Mouse (Mus musculus) adrenal gland, postnatal 10 days (tissue): ENCODE data around the gene Gm44790. TPM values are rescaled to one million over a fixed set of nuclear protein-coding genes. Genes with fewer than 3 reads are reported as not detected.
"Not testable (repeated sequence)": the region's sequence is repeated elsewhere in the genome, so short reads cannot be mapped to it uniquely, and the experiment has no call there.

Experiments
- DNase-seq: peaks from one replicate; pipeline ENCODE4 v3.0.0; 2021; ENCODE audit warnings: mixed read lengths
- long read RNA-seq, 2 experiments: library from polyadenylated mRNA; stranded (forward); transcript quantifications; one replicate each; pipeline ENCODE4 v2.0.0; 2021
- total RNA-seq, 2 experiments: library from RNA; stranded (reverse); gene quantifications; 2 replicates each; pipeline ENCODE4 v1.2.3; 2021

The Gm44790 gene
- under 1 TPM in 1 of 2 experiments, not detected in 1; 0.85 TPM for total RNA-seq
- long read RNA-seq, experiment 1: 0 reads
- long read RNA-seq, experiment 2, partial matches to known transcripts: 0 of 1 reads
- long read RNA-seq, experiment 2, other reads (novel, unspliced or antisense): 1 of 1 reads

GRCm38 (mm10) chr6:86426358-86426757, at the start of gene Gm44790:
Gene Gm44790 (plus strand): TSS chr6:86426658.
- DNase-seq: no peak

GRCm38 (mm10) chr6:86378341-86378740, 48.1 kb upstream of the Gm44790 start:
- DNase-seq: peak; percentile 24

DNA sequence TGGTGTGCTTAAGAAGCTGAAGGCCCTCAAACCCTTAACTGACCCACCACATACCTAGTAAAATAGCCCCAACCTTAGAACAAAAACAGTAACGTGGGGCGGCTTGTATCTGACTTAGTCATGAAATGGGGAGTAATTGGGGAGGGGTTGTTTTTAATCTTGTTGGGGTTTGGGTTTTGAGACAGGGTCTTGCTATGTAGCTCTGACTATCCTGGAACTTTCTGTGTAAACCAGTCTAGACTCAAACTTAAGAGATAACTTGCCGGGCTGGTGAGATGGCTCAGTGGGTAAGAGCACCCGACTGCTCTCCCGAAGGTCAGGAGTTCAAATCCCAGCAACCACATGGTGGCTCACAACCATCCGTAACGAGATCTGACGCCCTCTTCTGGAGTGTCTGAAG, 46.3 kb upstream of the Gm44790 start:
- not testable (repeated sequence) for DNase-seq

- no peak for DNase-seq
Observed at GRCm38 (mm10) chr6:86382551-86382950, 43.9 kb upstream of the Gm44790 start.

GRCm38 (mm10) chr6:86383370-86383769, 43.1 kb upstream of the Gm44790 start:
- DNase-seq: no peak

DNA sequence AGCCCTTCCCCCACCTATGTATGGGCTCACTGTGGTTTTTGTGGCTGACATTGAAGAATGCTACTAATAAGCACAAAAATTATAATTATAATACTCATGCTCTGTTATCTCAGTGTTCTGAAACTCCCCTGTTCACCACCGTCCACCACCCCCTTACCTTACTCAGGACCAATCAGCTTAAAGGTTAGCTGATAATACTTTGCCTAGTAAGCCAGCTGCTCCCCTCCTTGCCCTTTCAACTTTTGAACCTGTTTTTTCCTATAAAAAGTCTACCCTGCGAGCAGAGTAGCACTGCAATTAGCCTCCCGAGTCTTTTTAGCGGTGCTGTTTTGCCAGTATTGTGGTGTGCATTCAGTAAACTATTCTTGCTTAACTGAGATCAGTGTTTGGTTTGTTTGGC, 41.8 kb upstream of the Gm44790 start:
- no peak for DNase-seq

- no peak for DNase-seq
Observed at GRCm38 (mm10) chr6:86385362-86386104, 40.9 kb upstream of the Gm44790 start.

DNA sequence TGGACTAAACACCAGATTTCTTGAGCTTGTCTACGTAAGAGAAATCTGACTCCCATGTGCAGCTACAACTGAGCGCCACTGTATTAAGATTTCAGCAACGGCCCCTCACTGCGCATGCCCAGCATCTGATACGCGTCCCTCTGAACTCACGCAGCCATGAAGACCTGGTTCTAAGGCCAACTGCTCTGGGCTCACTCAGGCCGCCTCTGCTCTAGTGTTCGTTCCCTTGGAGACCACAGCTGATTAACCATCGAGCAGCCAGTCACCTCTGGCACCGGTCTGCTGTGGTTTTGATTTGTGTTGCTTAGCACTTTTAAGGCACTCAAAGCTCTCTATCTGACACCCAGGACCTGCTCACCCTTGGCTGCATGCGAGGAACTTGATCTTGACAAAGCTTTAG, 39.1 kb upstream of the Gm44790 start:
- no peak for DNase-seq

- no peak for DNase-seq
Observed at GRCm38 (mm10) chr6:86388461-86388860, 38.0 kb upstream of the Gm44790 start.

GRCm38 (mm10) chr6:86391326-86391725, 35.1 kb upstream of the Gm44790 start:
- no peak for DNase-seq

- DNase-seq: no peak
Observed at GRCm38 (mm10) chr6:86393187-86393586, 33.3 kb upstream of the Gm44790 start.

- DNase-seq: no peak
Observed at GRCm38 (mm10) chr6:86394078-86394720, 32.3 kb upstream of the Gm44790 start.

DNA sequence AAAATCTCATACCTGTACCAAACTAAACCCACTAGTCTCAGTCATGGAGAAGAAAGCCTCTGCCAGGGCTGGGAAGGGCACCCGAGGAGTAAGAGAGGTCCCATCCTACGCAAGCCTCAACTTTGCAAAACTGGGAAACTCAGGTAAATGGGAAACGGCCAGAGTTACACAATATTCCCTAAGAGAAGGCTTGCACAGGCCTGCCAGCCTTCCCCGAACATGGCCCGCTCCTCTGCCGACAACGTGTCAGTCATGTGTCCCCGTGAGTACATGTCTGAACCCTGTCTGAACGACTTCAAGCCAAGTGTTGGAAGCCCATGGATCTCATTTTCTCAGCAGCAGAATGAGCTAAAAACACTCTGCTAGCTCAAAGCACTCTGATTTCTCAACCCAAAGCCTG, 31.4 kb upstream of the Gm44790 start:
- DNase-seq: peak; percentile 15

GRCm38 (mm10) chr6:86395969-86396368, 30.5 kb upstream of the Gm44790 start:
- DNase-seq: no peak

- peak; percentile 95 for DNase-seq
Observed at GRCm38 (mm10) chr6:86396581-86397256, 29.7 kb upstream of the Gm44790 start, which contains the start of gene Pcyox1. Gene Pcyox1 (minus strand): TSS chr6:86397154.

DNA sequence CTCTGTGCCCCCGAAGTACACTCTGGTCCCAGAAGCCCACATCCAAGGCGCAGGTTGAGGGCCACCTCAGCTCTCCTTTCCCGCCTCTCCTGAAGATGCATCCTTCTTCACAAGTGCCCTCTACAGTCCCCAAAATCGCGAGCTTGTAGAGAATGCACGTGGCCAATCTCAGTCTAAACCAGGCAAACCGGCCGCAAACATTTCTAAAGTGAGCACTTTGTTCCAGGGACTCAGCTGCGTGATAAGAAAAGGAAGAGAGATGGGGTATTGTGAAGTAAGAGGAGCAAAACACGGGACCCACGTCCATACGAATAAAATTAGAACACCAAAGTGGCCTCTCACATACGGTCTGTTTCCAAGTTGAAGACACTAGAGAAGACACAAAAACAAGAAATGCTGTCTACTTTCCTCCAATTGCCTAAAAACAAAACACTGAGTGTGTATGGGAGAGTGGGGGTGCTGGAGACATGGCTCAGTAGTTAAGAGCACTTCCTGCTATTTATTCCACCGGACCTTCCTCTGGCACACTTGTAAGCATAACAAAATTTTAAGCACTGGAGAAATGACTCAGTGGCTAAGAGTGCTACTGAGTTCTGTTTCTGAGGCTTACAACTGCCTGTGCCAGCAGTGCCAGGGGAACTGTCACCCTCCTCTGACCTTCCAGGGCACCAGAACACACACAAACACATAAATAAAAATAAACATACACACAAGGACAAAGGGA, 29.0 kb upstream of the Gm44790 start:
- no peak for DNase-seq

- peak; percentile 47 for DNase-seq
Observed at GRCm38 (mm10) chr6:86398986-86399385, 27.5 kb upstream of the Gm44790 start.

- DNase-seq: no peak
Observed at GRCm38 (mm10) chr6:86399995-86400394, 26.5 kb upstream of the Gm44790 start.

DNA sequence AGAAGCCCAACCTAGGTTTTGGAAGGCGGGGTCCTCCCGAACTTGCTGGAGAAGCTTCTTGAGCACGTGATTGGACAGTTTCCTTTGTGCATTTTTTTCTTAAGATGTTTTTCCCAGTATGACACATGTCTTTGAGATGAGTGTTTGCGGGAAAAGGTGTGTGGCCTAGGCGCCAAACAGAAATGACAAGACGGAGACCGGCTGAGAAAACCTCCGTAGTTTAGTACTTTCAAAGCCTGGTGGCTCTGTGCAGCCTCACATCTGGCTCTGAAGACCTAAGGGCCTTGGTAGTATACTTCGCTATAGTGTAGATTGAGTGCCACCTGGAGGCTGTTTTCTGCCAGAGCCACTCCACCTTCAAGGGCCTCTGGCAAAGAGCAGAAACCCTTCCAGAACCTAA, 25.5 kb upstream of the Gm44790 start:
- DNase-seq: peak; percentile 82

DNA sequence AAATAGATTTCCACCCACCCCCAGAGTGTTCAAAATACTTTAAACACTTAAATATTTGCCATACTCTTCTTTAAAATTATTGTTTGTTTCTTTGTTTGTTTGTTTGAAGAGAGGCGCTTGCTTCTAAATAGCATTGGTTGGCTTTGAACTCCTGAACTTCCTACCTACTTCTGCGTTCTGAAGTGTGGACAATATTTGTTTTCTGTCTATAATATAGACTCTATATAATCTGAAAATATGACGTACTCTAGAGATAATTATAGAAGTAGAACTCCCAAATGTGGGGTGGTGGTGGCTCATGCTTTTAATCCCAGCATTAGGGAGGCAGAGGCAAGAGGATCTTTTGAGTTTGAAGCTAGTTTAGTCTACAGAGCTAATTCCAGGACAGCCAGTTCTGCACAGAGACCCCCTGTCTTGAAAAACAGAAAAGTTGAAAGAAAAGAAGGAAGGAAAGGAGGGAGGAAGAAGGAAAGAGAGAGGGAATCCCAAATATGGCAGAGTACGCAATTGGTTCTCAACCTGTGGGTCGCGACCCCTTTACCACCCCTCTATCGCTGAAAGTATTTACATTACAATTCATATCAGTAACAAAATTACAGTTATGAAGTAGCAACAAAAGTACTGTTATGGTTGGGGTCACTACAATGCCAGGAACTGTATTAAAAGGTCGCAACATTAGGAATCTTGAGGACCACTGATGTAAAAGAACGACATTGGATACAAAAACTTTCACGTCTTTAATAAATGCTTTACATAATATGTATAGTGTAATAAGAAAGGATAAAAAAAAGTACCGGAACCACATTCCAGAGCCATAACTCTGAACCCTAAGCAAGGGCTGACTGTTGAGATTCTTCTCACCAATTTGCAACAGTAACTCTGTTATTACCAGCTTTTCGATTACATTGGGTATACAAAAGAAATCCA, 23.5 kb upstream of the Gm44790 start:
- no peak for DNase-seq

- DNase-seq: peak; percentile 93
Observed at GRCm38 (mm10) chr6:86403728-86404099, 22.7 kb upstream of the Gm44790 start.
